Mouse (Mus musculus) ES-E14 (cell line): ENCODE data around the gene Fmo4.

Source experiments
- CHD2 ChIP-seq: IDR thresholded peaks from 2 replicates; pipeline ENCODE4 v1.6.1; 2014; ENCODE audit warnings: mild to moderate bottlenecking, low read depth, low read length, inconsistent platforms
- HCFC1 ChIP-seq: IDR thresholded peaks from 2 replicates; pipeline ENCODE4 v1.6.1; 2012; ENCODE audit warnings: low read length, inconsistent platforms, borderline replicate concordance; ENCODE audit not compliant: insufficient read depth
- MAFK ChIP-seq: IDR thresholded peaks from 2 replicates; pipeline ENCODE4 v1.6.1; 2014; ENCODE audit warnings: mild to moderate bottlenecking, low read depth, low read length, inconsistent platforms; ENCODE audit not compliant: insufficient read depth
- ZC3H11A ChIP-seq: IDR thresholded peaks from 2 replicates; pipeline ENCODE4 v1.6.1; 2012; ENCODE audit warnings: low read depth, mild to moderate bottlenecking, inconsistent platforms, low read length, borderline replicate concordance
- ZNF384 ChIP-seq: IDR thresholded peaks from 2 replicates; pipeline ENCODE4 v1.6.1; 2012; ENCODE audit warnings: low read depth, low read length, inconsistent platforms

GRCm38 (mm10) chr1:162773661-162774060 is 40.1 kb downstream of the Fmo4 start:
- TF ChIP-seq ZC3H11A: no peak
- TF ChIP-seq ZNF384: no peak
- no peak for TF ChIP-seq MAFK
- no peak for TF ChIP-seq HCFC1
- TF ChIP-seq CHD2: no peak
